Mouse (Mus musculus) limb, embryonic 14.5 days (tissue): ENCODE measurements around the gene Rbms3. TPM values are rescaled to one million over a fixed set of nuclear protein-coding genes. Genes with fewer than 3 reads are reported as not detected.

Experiments
- ATAC-seq: fragments of 200-750 bp; cut with Nextera tagmentation; 2 replicates; pipeline ENCODE4 v1.8.0; 2017; ENCODE audit warnings: low read depth, moderate number of reproducible peaks, moderate TSS enrichment; ENCODE audit not compliant: low FRiP score
- DNase-seq: peaks from one replicate; pipeline ENCODE4 v3.0.0-alpha.2; 2015; ENCODE audit warnings: low spot score
- H3K27ac ChIP-seq: fragments of 300-500 bp; sonication (generic); replicated peaks from 2 replicates; pipeline ENCODE4 v1.5.1; 2014; ENCODE audit warnings: low read depth, mild to moderate bottlenecking, low read length, moderate library complexity, mixed read lengths
- H3K27me3 ChIP-seq: fragments of 300-500 bp; sonication (generic); 2 replicates; pipeline ENCODE4 v1.6.1; 2014; ENCODE audit warnings: low read length, mixed read lengths; ENCODE audit not compliant: control insufficient read depth, insufficient read depth
- H3K36me3 ChIP-seq: fragments of 300-500 bp; sonication (generic); 2 replicates; pipeline ENCODE4 v1.6.1; 2014; ENCODE audit warnings: mild to moderate bottlenecking, low read length, moderate library complexity, mixed read lengths; ENCODE audit not compliant: control insufficient read depth, insufficient read depth
- H3K4me1 ChIP-seq: fragments of 300-500 bp; sonication (generic); 2 replicates; pipeline ENCODE4 v1.6.1; 2014; ENCODE audit warnings: antibody characterized with exemption, low read length, mixed read lengths; ENCODE audit not compliant: control insufficient read depth, insufficient read depth
- H3K4me2 ChIP-seq: fragments of 300-500 bp; sonication (generic); replicated peaks from 2 replicates; pipeline ENCODE4 v1.6.1; 2014; ENCODE audit warnings: low read depth, mild to moderate bottlenecking, low read length, moderate library complexity; ENCODE audit not compliant: severe bottlenecking
- H3K4me3 ChIP-seq: fragments of 300-500 bp; sonication (generic); replicated peaks from 2 replicates; pipeline ENCODE4 v1.5.1; 2014; ENCODE audit warnings: low read length
- H3K9ac ChIP-seq: fragments of 300-500 bp; sonication (generic); 2 replicates; pipeline ENCODE4 v1.6.1; 2014; ENCODE audit warnings: mild to moderate bottlenecking, low read depth, low read length, moderate library complexity; ENCODE audit not compliant: severe bottlenecking
- H3K9me3 ChIP-seq: fragments of 300-500 bp; sonication (generic); 2 replicates; pipeline ENCODE4 v1.6.1; 2016; ENCODE audit warnings: low read length; ENCODE audit not compliant: control insufficient read depth
- POLR2A ChIP-seq: fragments of 200-500 bp; IDR thresholded peaks from 2 replicates; pipeline ENCODE4 v1.8.0; 2012; ENCODE audit warnings: inconsistent platforms, mild to moderate bottlenecking, moderate library complexity, borderline replicate concordance; ENCODE audit not compliant: insufficient read depth, insufficient read length; ENCODE audit errors: extremely low read depth
- WGBS: fragments of 180-500 bp; shearing (Covaris S2); extraction: QIAGEN DNeasy Blood & Tissue Kit; methylation state at CpG from one replicate; pipeline ENCODE4 v1.1.7; 2014; 5-methylcytosine and 5-hydroxymethylcytosine counted together
- polyA plus RNA-seq, 2 experiments: library from polyadenylated mRNA; depleted of rRNA in 1 of 2; stranded (reverse) in 1 of 2; unstranded in 1 of 2; fragments of >200 nt; fragmentation: Nextera tagmentation in 1 of 2; extraction: Ambion mirVana in 1 of 2; gene quantifications; 2 replicates each; pipeline versions ENCODE4 v1.2.1 to v1.2.3; 2012 to 2014

Rbms3 gene
- polyA plus RNA-seq, 2 experiments: 42.1 to 94.5 TPM

- H3K4me3 ChIP-seq: no peak overlapping the region
- H3K4me1 ChIP-seq: peaks cover 31% of the 10 kb centered on the region
- ATAC-seq: no peak
- no peak for DNase-seq
- H3K36me3 ChIP-seq: no peaks in the 10 kb centered on the region
- H3K27ac ChIP-seq: no peak overlapping the region
- no peak overlapping the region for H3K9ac ChIP-seq
- H3K4me2 ChIP-seq: no peak overlapping the region
- TF ChIP-seq POLR2A: no peak
- H3K9me3 ChIP-seq: no peaks in the 10 kb centered on the region
- WGBS: 44% methylated on average over 12 of the region's 12 CpGs
- no peaks in the 10 kb centered on the region for H3K27me3 ChIP-seq
Observed at GRCm38 (mm10) chr9:116919441-116920019, 710.2 kb downstream of the Rbms3 start.

- Histone ChIP-seq H3K4me2 (no peak overlapping the region), H3K27me3 (no peaks in the 10 kb centered on the region), H3K36me3 (no peaks in the 10 kb centered on the region), H3K4me3 (no peak overlapping the region), H3K4me1 (peaks cover 27% of the 10 kb centered on the region), H3K9ac (no peak overlapping the region), H3K9me3 (no peaks in the 10 kb centered on the region), H3K27ac (peak overlapping the region; percentile 41; the same call in 1 of the 2 replicates)
- no peak for TF ChIP-seq POLR2A
- WGBS: 31% methylated on average over 3 of the region's 3 CpGs
- DNase-seq (no peak), ATAC-seq (no peak)
Observed at GRCm38 (mm10) chr9:116912493-116912847, 717.2 kb downstream of the Rbms3 start.

GRCm38 (mm10) chr9:116911781-116912492, 717.8 kb downstream of the Rbms3 start:
- ATAC-seq (no peak), DNase-seq (peak; percentile 24)
- WGBS: 14% methylated on average over 2 of the region's 2 CpGs

GRCm38 (mm10) chr9:116909511-116909910, 720.2 kb downstream of the Rbms3 start:
- Histone ChIP-seq H3K4me2 (no peak overlapping the region), H3K9me3 (no peaks in the 10 kb centered on the region), H3K9ac (no peak overlapping the region), H3K36me3 (no peaks in the 10 kb centered on the region), H3K4me1 (peaks cover 17% of the 10 kb centered on the region), H3K27ac (no peak overlapping the region), H3K27me3 (no peaks in the 10 kb centered on the region), H3K4me3 (no peak overlapping the region)
- no peak for DNase-seq
- WGBS: 67% methylated on average over 4 of the region's 4 CpGs
- no peak for ATAC-seq
- TF ChIP-seq POLR2A: no peak

More at GRCm38 (mm10) chr9:116911781-116912492, 717.8 kb downstream of the Rbms3 start:
- TF ChIP-seq POLR2A: no peak
- no peaks in the 10 kb centered on the region for H3K9me3 ChIP-seq
- no peaks in the 10 kb centered on the region for H3K36me3 ChIP-seq
- no peaks in the 10 kb centered on the region for H3K27me3 ChIP-seq
- no peak overlapping the region for H3K4me3 ChIP-seq
- peaks cover 24% of the 10 kb centered on the region for H3K4me1 ChIP-seq
- H3K4me2 ChIP-seq: no peak overlapping the region
- no peak overlapping the region for H3K9ac ChIP-seq
- H3K27ac ChIP-seq: peak overlapping the region; percentile 41; the same call in 1 of the 2 replicates

- Histone ChIP-seq H3K4me3 (no peak overlapping the region), H3K9me3 (no peaks in the 10 kb centered on the region), H3K9ac (no peak overlapping the region), H3K36me3 (no peaks in the 10 kb centered on the region), H3K27me3 (no peaks in the 10 kb centered on the region), H3K4me2 (no peak overlapping the region), H3K4me1 (peaks cover 21% of the 10 kb centered on the region), H3K27ac (no peak overlapping the region)
- WGBS: 75% methylated on average over 4 of the region's 4 CpGs
- no peak for TF ChIP-seq POLR2A
- ATAC-seq (no peak), DNase-seq (no peak)
Observed at GRCm38 (mm10) chr9:116906955-116907354, 722.8 kb downstream of the Rbms3 start.
